Mouse (Mus musculus): ENCODE data around the gene Ide.

- TF ChIP-seq CTCF (IDR thresholded peaks at IDR 0.05; ENCODE audit: low read depth) (no peak), EP300 (IDR thresholded peaks at IDR 0.05; ENCODE audit: low read depth) (no peak)
Observed at GRCm38 (mm10) chr19:37377404-37377990, 39.8 kb upstream of the Ide start.

Measured in liver, embryonic 14.5 days (tissue).